Mouse (Mus musculus): ENCODE data around the gene Zbtb9. TPM values are rescaled to one million over a fixed set of nuclear protein-coding genes. Genes with fewer than 3 reads are reported as not detected.

The Zbtb9 gene
- polyA plus RNA-seq, 1 experiment from 2014 or later: 14.1 TPM

GRCm38 (mm10) chr17:26951952-26952877 lies 20.8 kb upstream of the Zbtb9 start:
- ATAC-seq (ENCODE audit: insufficient read depth, low FRiP score): no peak
- Histone ChIP-seq H3K27me3 (ENCODE audit: control insufficient read depth, insufficient read depth, low read length) (no peaks in the 10 kb centered on the region), H3K4me3 (replicated peaks; ENCODE audit: low read length) (peak overlapping the region; percentile 36), H3K36me3 (ENCODE audit: control insufficient read depth, insufficient read depth, low read length) (0 out of 2 replicates have a peak, but pooled peaks cover 3% of the 10 kb centered on the region), H3K9me3 (replicated peaks; ENCODE audit: control insufficient read depth, low read length) (no peaks in the 10 kb centered on the region), H3K27ac (ENCODE audit: low read length) (no peak overlapping the region), H3K4me2 (ENCODE audit: low read depth, low read length) (peak overlapping the region; percentile 52), H3K9ac (ENCODE audit: low read length) (peak overlapping the region; percentile 57), H3K4me1 (ENCODE audit: control insufficient read depth, insufficient read depth, low read length) (peaks cover 46% of the 10 kb centered on the region)
- WGBS: 23% methylated on average over 23 of the region's 23 CpGs

GRCm38 (mm10) chr17:26953201-26953600 lies 19.8 kb upstream of the Zbtb9 start:
- Histone ChIP-seq H3K9me3 (replicated peaks; ENCODE audit: control insufficient read depth, low read length) (no peaks in the 10 kb centered on the region), H3K4me1 (ENCODE audit: control insufficient read depth, insufficient read depth, low read length) (peaks cover 40% of the 10 kb centered on the region), H3K27me3 (ENCODE audit: control insufficient read depth, insufficient read depth, low read length) (no peaks in the 10 kb centered on the region), H3K36me3 (ENCODE audit: control insufficient read depth, insufficient read depth, low read length) (0 out of 2 replicates have a peak, but pooled peaks cover 3% of the 10 kb centered on the region), H3K4me3 (replicated peaks; ENCODE audit: low read length) (no peak overlapping the region), H3K9ac (ENCODE audit: low read length) (no peak overlapping the region; the same call in 1 of the 2 replicates), H3K4me2 (ENCODE audit: low read depth, low read length) (no peak overlapping the region), H3K27ac (ENCODE audit: low read length) (no peak overlapping the region)
- WGBS: 40% methylated on average over 6 of the region's 6 CpGs
- no peak for ATAC-seq (ENCODE audit: insufficient read depth, low FRiP score)

GRCm38 (mm10) chr17:26953726-26954125 lies 19.2 kb upstream of the Zbtb9 start:
- WGBS: 9% methylated on average over 15 of the region's 16 CpGs
- peaks cover 40% of the 10 kb centered on the region for H3K4me1 ChIP-seq (ENCODE audit: control insufficient read depth, insufficient read depth, low read length)
- peak overlapping the region; percentile 12 for H3K9ac ChIP-seq (ENCODE audit: low read length)
- H3K27ac ChIP-seq (ENCODE audit: low read length): no peak overlapping the region
- peak overlapping the region; percentile 17; the same call in 1 of the 2 replicates for H3K4me2 ChIP-seq (ENCODE audit: low read depth, low read length)
- no peak for ATAC-seq (ENCODE audit: insufficient read depth, low FRiP score)
- no peaks in the 10 kb centered on the region for H3K9me3 ChIP-seq (replicated peaks; ENCODE audit: control insufficient read depth, low read length)
- 0 out of 2 replicates have a peak, but pooled peaks cover 3% of the 10 kb centered on the region for H3K36me3 ChIP-seq (ENCODE audit: control insufficient read depth, insufficient read depth, low read length)
- H3K4me3 ChIP-seq (replicated peaks; ENCODE audit: low read length): no peak overlapping the region
- no peaks in the 10 kb centered on the region for H3K27me3 ChIP-seq (ENCODE audit: control insufficient read depth, insufficient read depth, low read length)

- Histone ChIP-seq H3K9me3 (replicated peaks; ENCODE audit: control insufficient read depth, low read length) (no peaks in the 10 kb centered on the region), H3K9ac (ENCODE audit: low read length) (no peak overlapping the region), H3K36me3 (ENCODE audit: control insufficient read depth, insufficient read depth, low read length) (peaks cover 12% of the 10 kb centered on the region; the same call in 1 of the 2 replicates), H3K4me2 (ENCODE audit: low read depth, low read length) (no peak overlapping the region), H3K4me3 (replicated peaks; ENCODE audit: low read length) (no peak overlapping the region), H3K27ac (ENCODE audit: low read length) (no peak overlapping the region), H3K27me3 (ENCODE audit: control insufficient read depth, insufficient read depth, low read length) (no peaks in the 10 kb centered on the region), H3K4me1 (ENCODE audit: control insufficient read depth, insufficient read depth, low read length) (peaks cover 25% of the 10 kb centered on the region)
- no peak for ATAC-seq (ENCODE audit: insufficient read depth, low FRiP score)
- 69% methylated on average over 5 of the region's 5 CpGs for WGBS
Measured at GRCm38 (mm10) chr17:26956309-26956708, 16.7 kb upstream of the Zbtb9 start.

- H3K4me3 ChIP-seq (replicated peaks; ENCODE audit: low read length): no peak overlapping the region
Measured at GRCm38 (mm10) chr17:26956895-26957294, 16.1 kb upstream of the Zbtb9 start.

GRCm38 (mm10) chr17:26957872-26958271 lies 15.1 kb upstream of the Zbtb9 start:
- no peak for ATAC-seq (ENCODE audit: insufficient read depth, low FRiP score)
- WGBS: 90% methylated on average over 5 of the region's 5 CpGs
- peaks cover 15% of the 10 kb centered on the region; the same call in 1 of the 2 replicates for H3K36me3 ChIP-seq (ENCODE audit: control insufficient read depth, insufficient read depth, low read length)

More at GRCm38 (mm10) chr17:26956895-26957294, 16.1 kb upstream of the Zbtb9 start:
- Histone ChIP-seq H3K27ac (ENCODE audit: low read length) (no peak overlapping the region), H3K9me3 (replicated peaks; ENCODE audit: control insufficient read depth, low read length) (no peaks in the 10 kb centered on the region), H3K27me3 (ENCODE audit: control insufficient read depth, insufficient read depth, low read length) (no peaks in the 10 kb centered on the region), H3K36me3 (ENCODE audit: control insufficient read depth, insufficient read depth, low read length) (peaks cover 15% of the 10 kb centered on the region; the same call in 1 of the 2 replicates), H3K4me2 (ENCODE audit: low read depth, low read length) (no peak overlapping the region), H3K9ac (ENCODE audit: low read length) (no peak overlapping the region), H3K4me1 (ENCODE audit: control insufficient read depth, insufficient read depth, low read length) (peaks cover 19% of the 10 kb centered on the region)
- no peak for ATAC-seq (ENCODE audit: insufficient read depth, low FRiP score)
- WGBS: 83% methylated on average over 18 of the region's 18 CpGs

GRCm38 (mm10) chr17:26958880-26959279 lies 14.1 kb upstream of the Zbtb9 start:
- Histone ChIP-seq H3K27ac (ENCODE audit: low read length) (no peak overlapping the region), H3K27me3 (ENCODE audit: control insufficient read depth, insufficient read depth, low read length) (no peaks in the 10 kb centered on the region), H3K9ac (ENCODE audit: low read length) (no peak overlapping the region), H3K36me3 (ENCODE audit: control insufficient read depth, insufficient read depth, low read length) (peaks cover 15% of the 10 kb centered on the region; the same call in 1 of the 2 replicates), H3K4me2 (ENCODE audit: low read depth, low read length) (no peak overlapping the region), H3K9me3 (replicated peaks; ENCODE audit: control insufficient read depth, low read length) (no peaks in the 10 kb centered on the region), H3K4me3 (replicated peaks; ENCODE audit: low read length) (no peak overlapping the region), H3K4me1 (ENCODE audit: control insufficient read depth, insufficient read depth, low read length) (peaks cover 2% of the 10 kb centered on the region)
- no peak for ATAC-seq (ENCODE audit: insufficient read depth, low FRiP score)
- WGBS: 66% methylated on average over 5 of the region's 5 CpGs

More at GRCm38 (mm10) chr17:26957872-26958271, 15.1 kb upstream of the Zbtb9 start:
- H3K9ac ChIP-seq (ENCODE audit: low read length): no peak overlapping the region
- H3K4me1 ChIP-seq (ENCODE audit: control insufficient read depth, insufficient read depth, low read length): peaks cover 11% of the 10 kb centered on the region
- no peak overlapping the region for H3K27ac ChIP-seq (ENCODE audit: low read length)
- no peak overlapping the region for H3K4me2 ChIP-seq (ENCODE audit: low read depth, low read length)
- no peaks in the 10 kb centered on the region for H3K9me3 ChIP-seq (replicated peaks; ENCODE audit: control insufficient read depth, low read length)
- no peak overlapping the region for H3K4me3 ChIP-seq (replicated peaks; ENCODE audit: low read length)
- H3K27me3 ChIP-seq (ENCODE audit: control insufficient read depth, insufficient read depth, low read length): no peaks in the 10 kb centered on the region

GRCm38 (mm10) chr17:26959815-26960214 lies 13.2 kb upstream of the Zbtb9 start:
- H3K36me3 ChIP-seq (ENCODE audit: control insufficient read depth, insufficient read depth, low read length): peaks cover 15% of the 10 kb centered on the region; the same call in 1 of the 2 replicates
- H3K4me1 ChIP-seq (ENCODE audit: control insufficient read depth, insufficient read depth, low read length): no peaks in the 10 kb centered on the region
- H3K27ac ChIP-seq (ENCODE audit: low read length): no peak overlapping the region
- no peak overlapping the region for H3K4me3 ChIP-seq (replicated peaks; ENCODE audit: low read length)
- no peak overlapping the region for H3K9ac ChIP-seq (ENCODE audit: low read length)
- H3K27me3 ChIP-seq (ENCODE audit: control insufficient read depth, insufficient read depth, low read length): no peaks in the 10 kb centered on the region
- H3K9me3 ChIP-seq (replicated peaks; ENCODE audit: control insufficient read depth, low read length): no peaks in the 10 kb centered on the region
- WGBS: 93% methylated on average over 4 of the region's 4 CpGs
- no peak overlapping the region for H3K4me2 ChIP-seq (ENCODE audit: low read depth, low read length)
- ATAC-seq (ENCODE audit: insufficient read depth, low FRiP score): no peak

- no peak overlapping the region for H3K9ac ChIP-seq (ENCODE audit: low read length)
- WGBS: 86% methylated on average over 21 of the region's 21 CpGs
- H3K4me3 ChIP-seq (replicated peaks; ENCODE audit: low read length): no peak overlapping the region
- no peak overlapping the region for H3K4me2 ChIP-seq (ENCODE audit: low read depth, low read length)
- peaks cover 13% of the 10 kb centered on the region; the same call in 1 of the 2 replicates for H3K36me3 ChIP-seq (ENCODE audit: control insufficient read depth, insufficient read depth, low read length)
- no peak for ATAC-seq (ENCODE audit: insufficient read depth, low FRiP score)
- H3K27me3 ChIP-seq (ENCODE audit: control insufficient read depth, insufficient read depth, low read length): no peaks in the 10 kb centered on the region
- no peaks in the 10 kb centered on the region for H3K9me3 ChIP-seq (replicated peaks; ENCODE audit: control insufficient read depth, low read length)
- H3K4me1 ChIP-seq (ENCODE audit: control insufficient read depth, insufficient read depth, low read length): no peaks in the 10 kb centered on the region
- H3K27ac ChIP-seq (ENCODE audit: low read length): no peak overlapping the region
Measured at GRCm38 (mm10) chr17:26961572-26962240, 11.3 kb upstream of the Zbtb9 start.

Measured in stomach, embryonic 16.5 days (tissue).